Mouse (Mus musculus) heart, adult 2 months (tissue): ENCODE data around the gene Dnah14.

Source experiments
- CTCF ChIP-seq: fragments of 200-600 bp; IDR thresholded peaks from 2 replicates; pipeline ENCODE4 v1.8.1; 2022; ENCODE audit warnings: antibody characterized with exemption, mild to moderate bottlenecking, moderate library complexity
- POLR2A ChIP-seq: fragments of 200-500 bp; IDR thresholded peaks from 2 replicates; pipeline ENCODE4 v1.6.1; 2011; ENCODE audit warnings: mild to moderate bottlenecking, low read depth, low read length, control low read depth; ENCODE audit not compliant: insufficient read depth

GRCm38 (mm10) chr1:181863431-181863830, 287.1 kb downstream of the Dnah14 start:
- TF ChIP-seq POLR2A (no peak), CTCF (no peak)
